ENCODE assay signal across 9 mouse cellular contexts in genomic region chr15:7459992-7460820, GRCm38 (mm10).
DNase-seq lines count a peak whose midpoint lies in the region; ATAC-seq and TF ChIP-seq lines count a peak whose summit lies in the region.
"Had no signal": no experiment of that assay in that cellular context is flagged by ENCODE, and none has a peak within 500 bp of the region (broad histone marks: within the 10 kb centered on the region; RNA-seq: fewer than 3 reads in every experiment).

No protein-coding gene starts in this region.

- no peak overlapping the region for H3K27ac ChIP-seq in heart, embryonic 12.5 days (ENCODE audit: poor library complexity, severe bottlenecking)
- H3K27ac ChIP-seq in intestine, embryonic 15.5 days, result no peak overlapping the region
- H3K27ac ChIP-seq in midbrain, postnatal 0 days (ENCODE audit: low read depth, low read length), result no peak overlapping the region
- no peak overlapping the region for H3K27ac ChIP-seq in stomach, postnatal 0 days (replicated peaks)

- intact Hi-C loops in left cerebral cortex, postnatal 14 days (cut with DNase I), result loop anchor here (1.0 to 10.0 kb wide), 2 partner anchors 352 to 605 kb away; no protein-coding TSS in a partner anchor

- no peaks in the 10 kb centered on the region for H3K9me3 ChIP-seq in heart, embryonic 12.5 days (replicated peaks)
- H3K9me3 ChIP-seq in intestine, embryonic 15.5 days, result no peaks in the 10 kb centered on the region
- no peaks in the 10 kb centered on the region for H3K9me3 ChIP-seq in midbrain, postnatal 0 days (ENCODE audit: low read length)
- H3K9me3 ChIP-seq in stomach, postnatal 0 days (ENCODE audit: control insufficient read depth, low read length), result no peaks in the 10 kb centered on the region
- H3K9me3 ChIP-seq: megakaryocyte, embryonic 14.5 days had no signal

- DNase-seq in heart, adult 18-20 months, result peak; percentile 35 to 80
- DNase-seq in cerebellum, postnatal 10 days, result peak; percentile 83 to 88
- DNase-seq in frontal cortex, postnatal 25 days (ENCODE audit: low spot score in 2 of 2), result peak; percentile 51 to 60
- peak; percentile 73 to 82 for DNase-seq in left cerebral cortex, postnatal 14 days (ENCODE audit: low spot score in 2 of 2)
- peak; percentile 80 for DNase-seq in midbrain, postnatal 0 days (ENCODE audit: low spot score)
- DNase-seq in stomach, postnatal 0 days (ENCODE audit: low spot score), result peak; percentile 60

- H3K27me3 ChIP-seq in heart, embryonic 12.5 days (replicated peaks), result peaks cover 34% of the 10 kb centered on the region
- no peaks in the 10 kb centered on the region for H3K27me3 ChIP-seq in intestine, embryonic 15.5 days (replicated peaks)
- H3K27me3 ChIP-seq in midbrain, postnatal 0 days (ENCODE audit: insufficient read depth, low read length), result no peaks in the 10 kb centered on the region
- H3K27me3 ChIP-seq in stomach, postnatal 0 days (ENCODE audit: control insufficient read depth, insufficient read depth, low read length), result no peaks in the 10 kb centered on the region

- H3K9ac ChIP-seq in heart, embryonic 12.5 days, result no peak overlapping the region
- H3K9ac ChIP-seq in intestine, embryonic 15.5 days, result no peak overlapping the region
- no peak overlapping the region for H3K9ac ChIP-seq in midbrain, postnatal 0 days (replicated peaks; ENCODE audit: low read length, poor library complexity, severe bottlenecking)
- H3K9ac ChIP-seq in stomach, postnatal 0 days (ENCODE audit: low read length), result no peak overlapping the region

- H3K4me1 ChIP-seq in heart, embryonic 12.5 days (replicated peaks), result no peaks in the 10 kb centered on the region
- no peaks in the 10 kb centered on the region; the same call in 1 of the 2 replicates for H3K4me1 ChIP-seq in intestine, embryonic 15.5 days (replicated peaks)
- no peaks in the 10 kb centered on the region for H3K4me1 ChIP-seq in midbrain, postnatal 0 days (ENCODE audit: insufficient read depth, low read length)
- H3K4me1 ChIP-seq in stomach, postnatal 0 days (replicated peaks; ENCODE audit: control insufficient read depth, insufficient read depth), result no peaks in the 10 kb centered on the region

- TF ChIP-seq EP300 in stomach, postnatal 0 days (optimal IDR thresholded peaks at IDR 0.05), result no peak

- no peak overlapping the region for H3K4me2 ChIP-seq in heart, embryonic 12.5 days
- H3K4me2 ChIP-seq in intestine, embryonic 15.5 days (replicated peaks), result no peak overlapping the region
- H3K4me2 ChIP-seq in midbrain, postnatal 0 days (ENCODE audit: low read depth, low read length, poor library complexity, severe bottlenecking), result no peak overlapping the region
- H3K4me2 ChIP-seq in stomach, postnatal 0 days (replicated peaks; ENCODE audit: low read depth), result no peak overlapping the region

- no peaks in the 10 kb centered on the region for H3K36me3 ChIP-seq in heart, embryonic 12.5 days
- no peaks in the 10 kb centered on the region for H3K36me3 ChIP-seq in intestine, embryonic 15.5 days
- no peaks in the 10 kb centered on the region for H3K36me3 ChIP-seq in midbrain, postnatal 0 days (ENCODE audit: insufficient read depth, low read length)
- no peaks in the 10 kb centered on the region for H3K36me3 ChIP-seq in stomach, postnatal 0 days (ENCODE audit: control insufficient read depth, insufficient read depth, low read length)

- ATAC-seq in heart, embryonic 12.5 days (ENCODE audit: insufficient number of reproducible peaks, low FRiP score), result no peak
- peak; percentile 75 for ATAC-seq in intestine, embryonic 15.5 days
- peak; percentile 76 for ATAC-seq in midbrain, postnatal 0 days (ENCODE audit: low FRiP score)
- ATAC-seq in stomach, postnatal 0 days (ENCODE audit: low FRiP score, low TSS enrichment), result peak; percentile 57

- peak; percentile 98 for TF ChIP-seq CTCF in midbrain, postnatal 0 days (IDR thresholded peaks at IDR 0.05)
- peak; percentile 96 for TF ChIP-seq CTCF in stomach, postnatal 0 days (IDR thresholded peaks at IDR 0.05; ENCODE audit: low read depth)

- no peak overlapping the region for H3K4me3 ChIP-seq in heart, embryonic 12.5 days
- H3K4me3 ChIP-seq in intestine, embryonic 15.5 days (replicated peaks), result no peak overlapping the region
- H3K4me3 ChIP-seq in midbrain, postnatal 0 days (ENCODE audit: low read depth, low read length), result no peak overlapping the region
- H3K4me3 ChIP-seq in stomach, postnatal 0 days (ENCODE audit: low read depth, low read length), result no peak overlapping the region
- H3K4me3 ChIP-seq: megakaryocyte, embryonic 14.5 days had no signal

- 28% methylated on average over 9 of the region's 9 CpGs for WGBS in heart, embryonic 12.5 days
- 21% methylated on average over 9 of the region's 9 CpGs for WGBS in intestine, embryonic 15.5 days
- WGBS in midbrain, postnatal 0 days, result 34% methylated on average over 9 of the region's 9 CpGs
- 21% methylated on average over 9 of the region's 9 CpGs for WGBS in stomach, postnatal 0 days
